Mouse (Mus musculus): ENCODE measurements at regions not wholly inside any gene's neighbourhood (a gene's known extent, or its start where the extent isn't known, plus 50 kb on each side); places are given as distances from the start of the nearest gene placed in this dataset.

DNA sequence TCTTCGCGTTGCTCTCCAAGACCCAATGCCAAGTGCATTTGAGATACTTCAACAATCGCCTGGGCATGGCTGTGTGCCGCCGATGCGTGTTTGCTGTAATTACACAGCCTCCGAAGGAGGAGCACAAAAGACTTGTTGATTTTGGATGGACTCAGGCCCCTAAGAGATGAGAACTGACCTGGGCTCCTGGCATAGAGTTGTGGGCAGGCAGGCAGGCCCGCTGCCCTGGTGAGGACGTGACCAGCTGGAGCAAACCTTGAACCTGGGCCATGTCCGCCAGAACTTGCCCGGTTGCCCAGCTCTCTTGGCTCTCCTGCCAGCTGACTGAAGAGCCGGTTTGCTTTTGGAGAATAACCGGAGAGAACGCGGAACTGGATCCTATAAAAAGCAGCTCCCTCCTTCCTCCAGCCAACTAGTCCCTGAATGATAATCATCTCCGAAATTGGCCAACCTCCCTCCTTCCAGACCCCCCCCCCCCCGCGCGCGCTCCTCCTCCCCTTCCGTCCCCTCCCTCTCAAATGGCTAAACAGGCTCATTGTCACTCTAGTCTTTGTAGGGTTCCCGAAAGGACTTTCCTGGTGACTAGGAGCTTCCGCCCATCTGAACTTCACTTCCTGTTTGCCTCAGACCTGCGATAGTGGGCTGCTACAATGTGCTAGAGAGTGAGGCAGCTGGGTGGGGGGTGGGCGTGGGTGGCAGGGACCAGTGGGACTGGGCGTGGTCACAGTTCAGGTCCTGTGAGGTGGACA is 237.5 kb downstream of the Uaca start:
- ATAC-seq: no peak
- no peak overlapping the region for H3K27ac ChIP-seq
- 78% methylated on average over 25 of the region's 26 CpGs for WGBS

DNA sequence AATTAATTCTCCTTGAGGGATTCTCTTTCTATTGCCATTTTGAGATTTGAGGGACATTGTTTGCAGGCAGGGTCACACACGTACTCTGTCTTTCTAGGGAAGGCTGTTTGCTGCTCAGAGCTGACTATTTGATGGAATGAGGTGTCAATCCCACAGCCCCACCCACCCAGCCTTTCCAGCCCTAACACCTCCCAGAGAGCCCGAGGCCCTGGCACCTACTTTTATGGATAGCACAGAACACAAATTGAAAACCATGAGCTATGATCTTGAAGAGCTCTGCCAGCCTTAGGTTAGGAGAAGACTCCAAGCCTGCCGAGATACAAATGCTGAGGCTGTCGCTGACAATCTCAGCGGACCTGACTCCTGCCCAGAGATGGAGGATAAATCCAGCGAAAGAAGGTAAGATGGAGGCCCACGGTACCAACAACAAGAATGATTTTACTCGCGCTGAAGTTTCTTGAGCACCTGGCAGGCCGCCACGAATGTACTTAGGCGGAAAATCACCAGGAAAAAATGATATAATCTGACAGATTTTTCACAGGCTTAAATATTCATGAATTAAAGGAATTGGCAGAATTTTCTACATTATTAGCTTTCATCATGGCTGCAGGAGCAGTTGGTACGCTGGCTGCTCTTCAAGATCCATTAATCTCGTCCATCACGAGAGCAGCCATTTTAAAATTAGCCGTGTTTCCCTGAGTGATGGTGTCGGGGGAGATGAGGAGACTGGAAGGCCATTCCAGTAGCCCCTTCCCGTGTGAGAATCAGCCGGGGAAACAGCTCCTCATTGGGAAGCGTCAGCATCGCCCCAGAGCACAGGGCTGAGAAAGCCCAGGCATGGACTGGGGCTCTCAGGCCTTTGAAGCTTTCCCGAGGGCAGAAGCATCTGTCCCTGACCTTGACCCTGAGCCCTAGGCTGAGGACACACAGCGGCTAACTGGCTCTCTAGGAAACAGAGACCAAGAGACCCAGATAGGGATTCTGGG is 238.4 kb downstream of the Uaca start:
- H3K9ac ChIP-seq: no peak overlapping the region
- H3K4me1 ChIP-seq (replicated peaks): peaks cover 23% of the 10 kb centered on the region
- H3K27me3 ChIP-seq (replicated peaks): 0 out of 2 replicates have a peak, but pooled peaks cover 3% of the 10 kb centered on the region
- peak overlapping the region; percentile 34 for H3K27ac ChIP-seq
- no peak for ATAC-seq
- 57% methylated on average over 23 of the region's 23 CpGs for WGBS
- H3K36me3 ChIP-seq: no peaks in the 10 kb centered on the region
- no peak overlapping the region for H3K4me3 ChIP-seq (replicated peaks)
- H3K9me3 ChIP-seq: no peaks in the 10 kb centered on the region
- 0 out of 2 replicates have a peak overlapping the region, but pooled peaks have one; percentile 1 for H3K4me2 ChIP-seq (replicated peaks)

More for the DNA sequence above, 237.5 kb downstream of the Uaca start:
- H3K4me2 ChIP-seq (replicated peaks): no peak overlapping the region
- no peak overlapping the region for H3K9ac ChIP-seq
- no peak overlapping the region for H3K4me3 ChIP-seq (replicated peaks)
- H3K4me1 ChIP-seq (replicated peaks): peaks cover 18% of the 10 kb centered on the region
- no peaks in the 10 kb centered on the region for H3K9me3 ChIP-seq
- 0 out of 2 replicates have a peak, but pooled peaks cover 3% of the 10 kb centered on the region for H3K27me3 ChIP-seq (replicated peaks)
- H3K36me3 ChIP-seq: no peaks in the 10 kb centered on the region

DNA sequence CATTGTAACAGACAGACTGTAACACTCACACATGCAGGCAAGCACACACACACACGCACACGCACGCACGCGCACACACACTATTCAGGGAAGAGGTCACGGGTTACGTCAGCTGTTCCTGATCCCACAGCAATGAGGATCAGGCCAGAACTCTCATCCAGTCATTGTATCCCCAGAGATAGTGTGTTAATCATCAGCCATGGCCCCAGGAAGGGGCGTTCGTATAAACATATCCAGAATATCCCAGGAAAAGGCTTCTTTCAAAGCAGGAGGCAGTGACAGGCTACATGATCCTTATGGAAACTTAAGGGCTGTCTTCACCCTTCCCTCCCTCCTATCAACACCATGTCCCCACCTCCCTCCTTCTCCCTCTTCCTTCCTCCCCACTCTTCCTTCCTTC is 239.3 kb downstream of the Uaca start:
- Histone ChIP-seq H3K9me3 (no peaks in the 10 kb centered on the region), H3K9ac (no peak overlapping the region), H3K36me3 (no peaks in the 10 kb centered on the region), H3K4me1 (replicated peaks) (peaks cover 30% of the 10 kb centered on the region), H3K4me3 (replicated peaks) (no peak overlapping the region), H3K4me2 (replicated peaks) (0 out of 2 replicates have a peak overlapping the region, but pooled peaks have one; percentile 1), H3K27ac (peak overlapping the region; percentile 34; the same call in 1 of the 2 replicates), H3K27me3 (replicated peaks) (no peaks in the 10 kb centered on the region)
- WGBS: 37% methylated on average over 9 of the region's 9 CpGs
- peak; percentile 89 for ATAC-seq

DNA sequence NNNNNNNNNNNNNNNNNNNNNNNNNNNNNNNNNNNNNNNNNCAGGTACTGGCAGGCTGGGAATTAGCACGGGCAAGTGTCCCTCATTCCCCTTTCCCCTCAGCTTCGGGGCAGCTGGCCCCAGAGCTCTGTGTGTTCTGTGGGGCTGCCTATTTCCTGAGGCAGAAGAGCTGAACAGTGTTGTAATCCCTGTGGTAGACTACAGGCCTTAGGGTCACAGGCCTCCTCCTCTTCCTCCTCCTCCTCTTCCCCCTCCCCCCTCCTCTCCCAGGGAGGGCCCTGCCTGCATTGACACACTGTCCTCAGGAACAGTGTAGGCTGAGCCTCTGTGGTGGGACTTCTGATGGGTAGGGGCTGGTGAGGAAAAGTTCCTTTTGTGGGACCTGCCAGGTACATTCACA is 247.7 kb downstream of the Uaca start:
- ATAC-seq: no peak
- WGBS: 59% methylated on average over 2 of the region's 2 CpGs
- Histone ChIP-seq H3K9me3 (no peaks in the 10 kb centered on the region), H3K36me3 (no peaks in the 10 kb centered on the region), H3K4me1 (replicated peaks) (peaks cover 13% of the 10 kb centered on the region; the same call in 1 of the 2 replicates), H3K27ac (no peak overlapping the region), H3K27me3 (replicated peaks) (no peaks in the 10 kb centered on the region; the same call in 1 of the 2 replicates), H3K9ac (no peak overlapping the region), H3K4me2 (replicated peaks) (no peak overlapping the region), H3K4me3 (replicated peaks) (no peak overlapping the region)

DNA sequence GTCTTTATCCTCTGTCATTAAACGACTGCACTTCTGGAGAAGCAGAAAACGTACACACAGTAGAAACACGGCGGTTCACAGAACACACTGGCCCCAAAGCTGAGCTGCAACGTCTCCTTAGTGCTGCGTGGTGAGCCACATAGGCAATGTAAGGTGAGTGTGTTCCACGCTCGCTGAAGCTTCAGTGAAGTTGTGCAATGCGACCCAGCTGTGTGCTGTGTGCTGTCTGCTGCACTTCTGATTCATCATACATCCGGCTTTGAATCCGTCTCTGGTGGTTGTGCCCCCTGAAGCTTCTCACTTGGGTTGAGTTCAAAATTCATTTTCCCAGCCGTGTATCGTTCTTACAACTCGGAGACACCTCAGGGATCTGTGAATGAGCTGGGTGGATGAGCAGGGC is 250.6 kb downstream of the Uaca start:
- Histone ChIP-seq H3K9me3 (no peaks in the 10 kb centered on the region), H3K9ac (no peak overlapping the region), H3K27ac (no peak overlapping the region), H3K4me1 (replicated peaks) (no peaks in the 10 kb centered on the region), H3K27me3 (replicated peaks) (no peaks in the 10 kb centered on the region; the same call in 1 of the 2 replicates), H3K4me2 (replicated peaks) (no peak overlapping the region), H3K4me3 (replicated peaks) (no peak overlapping the region), H3K36me3 (no peaks in the 10 kb centered on the region)
- WGBS: 74% methylated on average over 14 of the region's 14 CpGs
- no peak for ATAC-seq

DNA sequence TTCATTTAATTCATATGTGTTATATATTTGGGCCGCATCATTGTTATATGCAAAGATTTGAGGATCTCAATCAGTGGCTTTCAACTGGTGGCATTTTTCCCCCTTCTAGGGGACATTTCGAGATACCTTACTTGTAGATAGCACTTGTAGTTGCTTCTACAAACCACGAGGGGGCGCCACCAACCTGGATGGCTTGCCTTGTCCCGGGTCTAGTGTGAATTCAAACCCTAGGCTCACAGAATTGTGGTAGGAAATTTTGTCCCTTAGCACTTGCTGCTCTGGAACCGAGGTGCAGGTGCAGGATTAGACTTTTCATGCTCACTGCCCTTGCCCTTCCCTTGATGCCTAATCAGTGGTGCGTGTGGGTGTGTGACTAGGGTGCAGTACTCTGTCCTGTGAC is 252.2 kb downstream of the Uaca start:
- Histone ChIP-seq H3K9me3 (no peaks in the 10 kb centered on the region), H3K27me3 (replicated peaks) (no peaks in the 10 kb centered on the region; the same call in 1 of the 2 replicates), H3K36me3 (no peaks in the 10 kb centered on the region), H3K9ac (no peak overlapping the region), H3K4me2 (replicated peaks) (no peak overlapping the region), H3K4me3 (replicated peaks) (no peak overlapping the region), H3K27ac (no peak overlapping the region), H3K4me1 (replicated peaks) (no peaks in the 10 kb centered on the region)
- ATAC-seq: no peak
- WGBS: 21% methylated on average over 7 of the region's 7 CpGs

DNA sequence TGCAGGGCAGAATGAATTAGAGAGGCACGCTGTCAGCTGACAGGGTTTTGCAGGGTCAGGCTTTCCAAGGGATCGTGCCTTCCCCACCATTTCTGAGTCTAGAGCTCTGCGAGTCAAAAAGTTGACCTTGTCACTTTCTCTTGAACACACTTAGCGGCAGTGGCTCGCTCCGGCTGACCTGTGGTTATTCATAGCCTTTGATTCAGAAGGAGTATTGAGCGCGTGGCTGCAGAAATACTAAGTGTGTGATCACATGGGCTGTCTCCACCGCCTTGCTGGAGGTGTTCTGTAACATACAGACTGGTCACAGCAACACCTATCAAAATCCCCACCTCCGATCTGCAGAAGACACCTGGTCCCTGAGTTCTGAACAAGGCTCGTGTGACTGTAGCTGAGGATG is 252.9 kb downstream of the Uaca start:
- Histone ChIP-seq H3K4me3 (replicated peaks) (no peak overlapping the region), H3K4me2 (replicated peaks) (no peak overlapping the region), H3K9me3 (no peaks in the 10 kb centered on the region), H3K36me3 (no peaks in the 10 kb centered on the region), H3K9ac (no peak overlapping the region), H3K4me1 (replicated peaks) (no peaks in the 10 kb centered on the region), H3K27me3 (replicated peaks) (no peaks in the 10 kb centered on the region; the same call in 1 of the 2 replicates), H3K27ac (no peak overlapping the region)
- 88% methylated on average over 11 of the region's 11 CpGs for WGBS
- ATAC-seq: no peak

DNA sequence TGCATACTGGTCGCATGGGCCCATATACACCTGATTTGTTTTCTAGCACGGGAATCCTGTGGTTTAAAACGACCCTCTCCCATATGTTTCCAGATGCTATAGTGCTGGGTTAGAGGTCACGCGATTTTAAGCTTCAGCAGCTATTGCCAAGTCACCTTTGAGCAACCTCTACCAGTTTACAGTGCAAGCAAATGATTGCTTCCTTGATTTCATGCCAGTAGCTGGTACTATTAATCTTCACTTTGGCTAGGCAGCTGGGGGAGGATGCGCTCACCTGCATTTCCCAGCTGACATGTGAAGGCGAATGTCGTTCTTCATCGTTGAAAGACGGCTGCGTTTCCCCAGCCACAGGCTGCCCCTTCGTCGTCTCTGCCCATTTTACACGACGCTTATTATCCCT is 254.2 kb downstream of the Uaca start:
- Histone ChIP-seq H3K27me3 (replicated peaks) (no peaks in the 10 kb centered on the region; the same call in 1 of the 2 replicates), H3K9ac (no peak overlapping the region), H3K36me3 (no peaks in the 10 kb centered on the region), H3K27ac (no peak overlapping the region), H3K4me1 (replicated peaks) (no peaks in the 10 kb centered on the region), H3K9me3 (no peaks in the 10 kb centered on the region), H3K4me2 (replicated peaks) (no peak overlapping the region), H3K4me3 (replicated peaks) (no peak overlapping the region)
- 77% methylated on average over 15 of the region's 15 CpGs for WGBS
- no peak for ATAC-seq

DNA sequence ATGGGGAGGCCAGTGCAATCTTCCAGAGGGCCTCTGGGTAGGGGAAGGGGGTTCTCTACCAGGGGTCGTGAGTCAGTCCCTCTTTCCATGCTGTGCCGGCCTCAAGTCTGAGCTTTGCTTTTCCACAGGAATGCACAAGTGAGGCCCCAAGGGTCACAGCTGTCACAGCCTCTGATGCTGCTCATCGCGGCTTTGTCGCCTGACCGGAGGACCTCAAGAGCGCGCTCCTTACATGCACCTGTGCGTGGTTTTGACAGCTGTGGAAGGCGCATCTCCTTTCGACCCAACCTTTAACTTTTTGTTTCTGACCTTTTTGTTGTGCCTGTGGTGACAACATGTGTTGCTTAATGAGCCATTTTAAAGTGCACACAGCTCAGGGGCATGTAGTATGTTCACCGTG is 258.3 kb downstream of the Uaca start:
- no peak overlapping the region for H3K4me2 ChIP-seq (replicated peaks)
- H3K4me3 ChIP-seq (replicated peaks): no peak overlapping the region
- peaks cover 10% of the 10 kb centered on the region for H3K4me1 ChIP-seq (replicated peaks)
- no peak for ATAC-seq
- 95% methylated on average over 12 of the region's 12 CpGs for WGBS
- H3K36me3 ChIP-seq: no peaks in the 10 kb centered on the region
- no peak overlapping the region for H3K9ac ChIP-seq
- no peak overlapping the region for H3K27ac ChIP-seq
- no peaks in the 10 kb centered on the region for H3K9me3 ChIP-seq
- no peaks in the 10 kb centered on the region for H3K27me3 ChIP-seq (replicated peaks)

DNA sequence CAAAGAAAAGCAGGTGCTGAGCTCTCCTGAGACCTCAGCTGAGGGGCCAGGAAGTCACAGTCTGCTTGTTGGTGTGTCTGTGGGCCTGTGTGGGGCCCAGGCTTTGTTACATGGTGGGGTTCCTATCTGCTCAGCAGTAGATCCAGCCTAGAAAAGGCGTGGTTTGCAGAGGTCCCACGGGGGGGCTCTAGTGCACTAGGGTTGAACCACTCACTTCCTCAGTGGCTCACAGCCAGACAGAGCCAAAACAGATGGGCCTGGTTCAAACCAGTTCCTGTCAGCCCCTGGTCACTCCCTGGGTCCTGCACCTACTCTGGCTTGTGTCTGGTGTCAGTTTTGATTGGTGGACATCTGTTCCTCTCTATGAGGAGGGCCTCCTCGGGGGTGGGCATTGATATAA is 260.1 kb downstream of the Uaca start:
- Histone ChIP-seq H3K36me3 (no peaks in the 10 kb centered on the region), H3K4me2 (replicated peaks) (no peak overlapping the region), H3K27me3 (replicated peaks) (no peaks in the 10 kb centered on the region), H3K9ac (no peak overlapping the region), H3K27ac (no peak overlapping the region), H3K4me1 (replicated peaks) (peaks cover 10% of the 10 kb centered on the region), H3K4me3 (replicated peaks) (no peak overlapping the region), H3K9me3 (no peaks in the 10 kb centered on the region)
- WGBS: 12% methylated on average over 3 of the region's 3 CpGs
- peak; percentile 78 for ATAC-seq

DNA sequence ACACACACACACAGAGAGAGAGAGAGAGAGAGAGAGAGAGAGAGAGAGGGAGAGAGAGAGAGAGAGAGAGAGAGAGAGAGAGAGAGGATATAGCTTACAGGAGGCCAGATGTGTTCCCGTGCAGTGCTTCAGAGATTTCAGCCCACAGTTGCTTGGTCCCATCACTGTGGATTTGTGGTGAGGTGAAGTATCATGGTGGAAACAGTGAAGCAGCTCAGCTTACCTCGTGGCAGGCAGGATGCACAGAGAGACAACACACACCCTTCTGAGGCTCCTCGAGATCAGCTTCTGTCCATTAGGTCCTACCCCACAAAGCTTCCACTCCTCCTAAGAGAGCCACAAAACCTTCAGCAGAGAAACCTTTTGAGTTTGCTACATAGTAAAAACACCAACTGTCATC is 261.1 kb downstream of the Uaca start:
- Histone ChIP-seq H3K9ac (no peak overlapping the region), H3K27me3 (replicated peaks) (no peaks in the 10 kb centered on the region), H3K9me3 (no peaks in the 10 kb centered on the region), H3K27ac (no peak overlapping the region), H3K36me3 (no peaks in the 10 kb centered on the region), H3K4me1 (replicated peaks) (peaks cover 10% of the 10 kb centered on the region), H3K4me2 (replicated peaks) (no peak overlapping the region), H3K4me3 (replicated peaks) (no peak overlapping the region)
- 78% methylated on average over 3 of the region's 3 CpGs for WGBS
- no peak for ATAC-seq

DNA sequence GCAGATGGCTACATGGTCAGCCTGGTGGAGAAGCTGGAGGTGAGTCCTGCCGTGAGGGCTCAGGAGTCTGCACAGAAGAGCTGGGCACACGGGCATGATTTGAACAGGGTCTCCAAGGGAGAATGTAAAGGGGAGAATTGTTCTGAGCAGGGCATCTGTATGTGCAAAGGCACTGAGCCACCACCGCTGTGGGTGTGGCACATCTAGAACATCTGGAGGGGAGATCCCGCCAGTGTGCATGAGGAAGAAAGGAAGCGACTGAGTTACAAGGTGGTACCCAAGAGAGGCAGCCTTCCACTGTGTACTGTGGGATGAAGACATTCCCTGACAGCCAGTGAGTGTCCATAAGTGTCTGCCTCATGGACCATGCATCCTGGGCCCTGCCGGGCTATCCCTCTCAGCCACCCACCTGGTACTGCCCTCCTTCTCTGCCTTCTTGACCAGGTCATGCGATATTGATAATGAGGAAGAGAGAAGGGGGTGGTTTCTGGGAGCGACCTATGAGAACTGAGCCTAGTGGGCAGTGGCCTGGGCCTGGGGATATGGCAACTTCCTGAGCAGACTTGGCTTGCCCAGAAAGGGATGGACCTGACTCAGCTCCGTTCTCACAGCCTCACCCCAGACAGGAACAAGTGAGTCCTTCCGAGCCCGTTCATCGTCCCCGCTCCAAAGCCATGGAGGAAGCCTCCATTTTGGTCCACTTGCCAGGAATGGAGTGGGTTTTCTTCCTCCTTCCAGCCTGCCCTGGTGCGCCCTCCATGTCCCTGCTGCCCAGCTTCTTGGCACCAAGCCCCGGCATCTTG is 261.8 kb downstream of the Uaca start:
- WGBS: 87% methylated on average over 15 of the region's 15 CpGs
- Histone ChIP-seq H3K4me3 (replicated peaks) (no peak overlapping the region), H3K9ac (no peak overlapping the region), H3K27ac (no peak overlapping the region), H3K4me1 (replicated peaks) (peaks cover 10% of the 10 kb centered on the region), H3K27me3 (replicated peaks) (no peaks in the 10 kb centered on the region), H3K4me2 (replicated peaks) (no peak overlapping the region; the same call in 1 of the 2 replicates), H3K9me3 (no peaks in the 10 kb centered on the region), H3K36me3 (no peaks in the 10 kb centered on the region)
- no peak for ATAC-seq

All from intestine, embryonic 15.5 days (tissue).